Mouse (Mus musculus) layer of hippocampus, postnatal 14 days (tissue): ENCODE data around the gene Naa50. TPM values are rescaled to one million over a fixed set of nuclear protein-coding genes. Genes with fewer than 3 reads are reported as not detected.

ENCODE experiments used
- DNase-seq, 2 experiments: peaks; one replicate each; pipeline ENCODE4 v3.0.0; 2021 to 2022; ENCODE audit warnings: low spot score in 2 of 2, mixed read lengths in 1 of 2
- total RNA-seq, 2 experiments: library from RNA; stranded (reverse); gene quantifications; 2 replicates each; pipeline ENCODE4 v1.2.3; 2021

Naa50 gene
- total RNA-seq, 2 experiments from 2014 or later = 52.6 to 54.0 TPM

DNA sequence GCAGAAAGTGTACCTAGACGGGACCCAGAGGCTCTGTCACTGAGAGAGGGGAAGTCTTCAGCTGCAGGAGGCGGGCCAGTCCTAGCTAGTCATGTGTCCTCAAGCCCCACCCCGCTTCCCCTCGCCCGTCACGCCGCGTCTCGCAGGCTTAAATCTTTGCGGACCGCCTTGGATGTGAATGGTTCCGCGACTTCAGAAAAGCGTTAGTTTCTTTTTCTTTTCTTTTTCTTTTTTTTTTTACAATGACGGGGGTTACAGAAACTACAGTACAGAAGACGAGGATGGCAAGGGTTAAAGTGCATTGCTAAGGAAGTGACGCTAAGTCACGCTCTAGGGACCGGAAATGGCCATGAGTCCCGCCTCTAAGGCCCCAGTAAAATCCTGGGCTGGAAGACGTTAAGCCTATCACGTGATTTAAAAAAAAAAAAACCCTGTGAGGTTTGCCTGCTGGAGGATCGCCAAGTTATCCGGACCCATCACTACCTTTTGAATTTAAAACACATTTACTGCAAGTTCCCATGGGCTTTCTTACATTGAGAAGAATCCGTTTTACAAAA is 573 bp upstream of the Naa50 start:
- peak; percentile 91 to 96 for DNase-seq

DNA sequence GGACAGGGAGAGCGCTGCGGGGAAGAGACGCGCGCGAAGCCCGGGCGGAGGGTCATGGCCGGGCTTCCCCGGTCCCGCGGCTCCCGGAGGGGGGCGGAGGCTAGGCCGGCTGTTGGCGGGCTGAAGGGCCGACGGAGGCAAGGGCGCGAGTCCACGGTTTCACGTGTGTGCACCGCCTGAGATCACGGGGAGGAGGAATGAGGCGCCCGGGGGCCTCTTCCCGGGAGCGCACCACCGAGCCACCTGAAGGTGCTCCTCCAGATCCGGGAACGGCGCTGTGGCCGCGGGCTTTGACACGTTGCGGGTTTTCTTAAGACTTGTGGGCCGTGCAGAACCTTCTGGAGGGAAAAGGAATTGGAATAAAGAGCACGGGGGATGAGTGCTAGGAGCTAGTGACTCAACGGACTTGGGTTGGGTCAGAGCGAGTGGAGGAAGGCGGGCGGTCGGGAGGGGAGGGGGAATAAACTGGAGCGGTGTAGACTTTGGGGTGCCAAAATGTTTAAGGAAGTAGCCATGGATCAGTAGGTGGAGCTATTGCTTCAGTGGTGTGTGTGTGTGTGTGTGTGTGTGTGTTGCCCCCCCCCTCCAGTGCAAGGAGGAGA is 657 bp downstream of the Naa50 start:
- peak; percentile 62 to 77 for DNase-seq

DNA sequence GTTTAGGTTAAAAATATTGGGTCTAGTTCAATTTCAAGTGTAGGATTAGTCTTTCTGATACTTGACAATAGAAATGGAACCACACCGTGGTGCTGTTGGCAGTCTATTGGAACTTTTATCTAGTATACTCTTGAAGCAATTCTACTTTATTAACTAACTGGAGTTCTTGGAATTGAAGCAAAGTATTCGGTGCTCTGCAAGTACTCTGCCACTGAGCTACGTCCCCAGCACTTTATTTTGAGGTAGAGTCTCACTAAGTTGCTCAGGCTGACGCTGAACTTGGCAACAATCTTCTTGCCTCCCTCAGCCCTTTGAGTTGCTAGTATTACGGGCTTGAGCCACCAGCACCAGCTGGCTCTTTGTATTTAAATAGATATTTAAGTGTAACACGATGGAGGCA is 1.9 kb downstream of the Naa50 start:
- DNase-seq = no peak

DNA sequence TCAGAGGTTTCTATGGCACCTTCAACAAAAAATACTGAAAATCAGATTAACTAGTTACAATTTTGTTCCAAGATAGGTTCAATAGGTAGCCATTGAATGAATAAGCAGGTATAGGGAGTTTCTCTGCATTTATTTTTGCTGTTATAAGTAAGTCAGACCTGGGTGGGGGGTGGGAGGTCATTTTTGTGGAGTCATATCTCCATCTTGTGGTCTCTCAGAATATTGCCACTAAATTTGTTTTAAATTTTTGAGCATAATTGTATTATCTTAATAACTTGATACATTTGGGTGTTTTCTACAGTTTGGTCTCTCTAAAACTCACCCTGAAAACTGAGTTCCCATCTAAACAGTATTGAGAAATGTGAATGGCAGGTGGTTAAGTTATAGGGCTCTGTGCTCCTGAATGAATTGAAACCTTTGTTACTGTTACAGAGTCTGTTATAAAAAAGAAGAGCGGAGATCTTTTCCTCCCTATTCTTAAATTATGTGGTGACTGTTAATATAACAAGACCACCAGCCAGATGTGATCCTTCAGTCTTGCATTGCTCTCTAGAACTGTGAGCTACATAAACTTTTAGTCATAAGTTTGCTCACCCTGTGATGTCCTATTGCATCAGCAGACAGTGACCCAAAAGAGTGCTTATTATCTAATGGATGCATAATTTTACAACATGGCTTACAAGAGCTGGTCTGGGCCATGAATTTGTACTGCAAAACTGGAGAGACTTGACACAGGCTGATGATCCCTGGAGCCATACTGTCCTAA is 9.6 kb downstream of the Naa50 start:
- no peak for DNase-seq

DNA sequence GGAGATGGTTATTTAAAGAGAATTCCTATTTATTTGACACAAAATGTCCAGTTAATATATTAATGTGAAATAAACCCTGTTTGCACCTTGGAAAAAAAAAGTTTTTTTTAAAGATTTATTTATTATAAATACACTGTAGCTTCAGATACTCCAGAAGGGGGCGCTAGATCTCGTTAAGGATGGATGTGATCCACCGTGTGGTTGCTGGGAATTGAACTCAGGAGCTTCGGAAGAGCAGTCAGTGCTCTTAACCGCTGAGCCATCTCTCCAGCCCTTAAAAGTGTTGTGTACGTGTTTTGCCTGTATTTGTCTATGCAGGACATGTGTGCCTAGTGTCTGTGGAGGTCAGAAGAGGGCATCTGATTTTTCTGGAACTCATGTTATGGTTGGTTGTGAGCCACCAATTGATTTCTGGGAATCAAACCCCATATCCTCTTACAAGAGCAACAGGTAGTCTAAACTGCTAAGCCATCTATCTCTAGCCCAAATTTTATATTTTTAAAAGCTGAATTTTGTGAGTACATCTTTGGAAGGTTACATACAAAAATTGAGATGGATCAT is 14.9 kb downstream of the Naa50 start:
- no peak for DNase-seq

DNA sequence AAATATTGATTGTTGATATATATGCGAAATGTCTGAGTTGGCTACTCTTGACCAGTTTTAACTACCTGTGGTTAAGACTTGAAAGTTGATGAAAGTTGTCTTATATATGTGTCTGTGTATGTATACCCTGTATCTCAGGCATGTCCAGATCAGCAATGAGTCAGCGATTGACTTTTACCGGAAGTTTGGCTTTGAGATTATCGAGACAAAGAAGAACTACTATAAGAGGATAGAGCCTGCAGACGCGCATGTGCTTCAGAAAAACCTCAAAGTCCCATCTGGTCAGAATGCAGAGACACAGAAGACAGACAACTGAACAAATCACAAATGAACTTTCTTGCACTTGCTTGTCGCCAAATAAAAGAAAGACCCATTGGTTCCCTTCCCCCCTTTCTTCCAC is 19.7 kb downstream of the Naa50 start:
- no peak for DNase-seq

DNA sequence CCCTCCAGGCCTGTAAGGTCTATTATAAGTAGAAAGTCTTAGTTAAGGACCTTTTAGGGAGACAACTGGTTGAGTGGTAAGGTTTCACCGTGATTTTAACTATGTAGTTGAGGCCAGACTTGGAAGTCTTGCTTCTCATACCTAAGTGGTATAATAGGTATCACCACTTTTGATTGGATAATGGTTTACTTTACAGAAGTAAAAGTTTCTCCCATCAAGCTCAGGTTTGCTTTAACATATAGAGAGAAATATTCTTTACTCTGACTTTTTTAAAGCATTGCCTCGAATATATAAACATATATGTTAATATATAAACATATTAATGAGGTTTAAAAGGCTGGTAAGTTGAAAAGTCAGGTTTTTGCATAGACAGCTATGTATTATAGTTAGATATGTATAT is 24.2 kb downstream of the Naa50 start:
- no peak for DNase-seq

DNA sequence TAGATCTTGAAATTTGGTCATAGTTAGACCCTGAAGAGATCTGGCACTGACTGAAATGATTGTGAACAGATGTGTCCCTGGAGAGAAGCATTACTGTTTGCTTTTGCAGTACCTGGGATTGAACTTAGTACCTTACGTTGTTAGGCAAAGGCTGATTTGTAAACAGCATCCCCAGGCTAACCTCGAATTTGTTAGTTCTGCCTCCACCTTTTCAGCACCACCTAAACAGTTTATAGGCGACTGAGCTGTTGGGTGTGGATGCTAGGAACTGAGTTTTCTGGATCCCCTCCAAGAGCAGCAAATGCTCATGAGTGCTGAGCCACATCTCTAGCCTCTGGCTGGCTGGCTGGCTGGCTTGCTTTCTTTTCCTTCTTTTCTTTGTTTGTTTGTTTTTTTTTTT is 25.6 kb downstream of the Naa50 start:
- no peak for DNase-seq

DNA sequence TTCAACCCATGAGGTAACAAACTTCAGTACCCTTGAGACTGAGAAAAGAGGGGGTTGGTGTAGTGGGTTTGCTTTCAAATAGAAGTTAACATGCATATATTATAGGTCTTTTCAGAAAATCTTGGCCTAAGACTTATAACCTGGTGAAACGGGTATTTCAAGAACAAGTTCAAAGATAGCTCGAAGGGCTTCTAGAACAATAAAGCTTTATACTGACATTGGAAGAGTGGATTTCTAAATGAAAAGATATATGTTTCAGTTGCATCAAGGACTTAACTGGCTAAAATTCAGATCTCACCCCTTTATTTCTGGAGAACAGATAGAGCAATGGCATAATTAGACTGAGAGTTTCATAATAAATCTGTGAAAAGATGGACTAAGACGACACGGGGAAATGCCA is 29.4 kb downstream of the Naa50 start:
- no peak for DNase-seq

DNA sequence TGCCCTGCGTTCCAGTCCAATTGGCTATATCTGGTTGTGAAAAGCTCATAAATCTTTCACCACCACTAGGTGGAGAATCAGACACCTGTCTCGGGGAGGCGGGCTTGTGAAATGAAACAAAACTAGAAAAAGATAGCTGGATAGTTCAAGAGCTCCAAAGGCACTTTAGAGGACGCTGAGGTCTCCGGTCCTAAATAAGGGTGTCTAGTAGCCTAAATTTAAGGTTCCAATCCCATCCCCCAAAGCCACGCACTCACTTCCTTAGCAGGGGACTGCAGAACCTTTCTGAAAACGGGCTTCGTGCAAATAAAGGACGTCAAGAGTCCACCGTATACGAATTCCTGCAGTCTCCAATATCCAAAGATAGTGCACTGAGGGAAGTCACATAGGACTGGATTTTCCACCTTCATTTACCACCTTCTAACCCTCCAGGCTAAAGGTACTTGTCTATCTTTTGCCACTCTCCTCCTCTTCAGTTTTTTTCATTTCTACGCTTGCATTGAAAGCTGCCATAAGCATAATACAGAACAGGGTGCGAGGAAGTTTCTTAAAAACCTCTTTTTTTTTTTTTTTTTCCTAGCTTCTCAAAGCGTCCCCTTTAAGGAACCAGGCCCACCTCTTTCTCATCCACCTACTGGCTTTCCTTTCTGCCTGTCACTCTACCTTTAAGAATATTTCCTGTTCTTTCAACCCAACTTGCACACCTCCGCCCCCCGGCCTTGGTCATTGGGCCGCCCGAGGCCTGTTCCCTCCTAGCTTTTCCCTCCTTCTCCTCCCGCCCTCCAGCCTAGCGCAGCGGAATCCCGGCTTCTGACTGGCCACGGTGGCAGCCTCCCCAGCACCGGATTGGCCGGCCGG is 32.9 kb downstream of the Naa50 start:
- peak; percentile 97 to 99 for DNase-seq

DNA sequence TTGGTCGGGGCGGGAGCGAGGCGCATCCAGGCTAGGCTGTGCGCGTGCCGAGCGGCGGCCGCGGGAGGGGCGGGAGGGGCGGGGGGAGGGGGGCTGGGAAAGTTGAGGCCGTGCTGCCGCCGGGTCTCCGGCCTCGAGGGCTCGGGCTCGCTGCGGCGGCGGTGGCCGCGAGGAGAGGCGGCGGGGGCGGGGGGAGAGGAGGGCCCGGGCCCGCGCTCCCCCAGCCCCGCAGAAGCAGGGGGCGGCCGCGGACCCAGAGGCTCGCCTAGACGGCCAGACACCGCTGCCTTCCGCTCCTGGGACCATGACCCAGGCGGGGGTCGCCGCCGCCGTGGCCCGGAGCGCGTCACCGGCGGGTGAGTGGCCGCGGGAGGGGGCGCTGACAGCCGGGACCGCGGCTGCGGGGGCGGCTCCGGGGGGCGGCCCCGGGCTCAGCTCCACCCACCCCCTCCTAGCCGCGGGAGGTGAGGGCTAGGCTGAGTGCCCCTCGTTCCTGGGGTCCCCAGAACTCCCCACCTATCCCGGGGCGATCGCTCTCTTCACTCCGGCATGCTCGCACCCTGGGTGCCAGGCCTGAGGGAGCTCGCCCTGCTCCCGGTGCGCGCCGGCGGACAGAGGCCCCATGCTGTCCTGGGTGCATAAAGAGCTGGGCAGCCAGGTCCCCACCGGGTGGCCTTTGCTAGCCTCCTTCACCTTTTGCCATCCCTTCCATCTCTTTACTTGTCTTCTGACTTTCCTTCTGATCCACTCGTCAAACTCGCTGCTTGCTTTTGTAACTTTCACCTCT is 33.7 kb downstream of the Naa50 start, which contains the start of gene Usf3:
TSS of gene Usf3 (plus strand) at position 92 of the 787 bp plus-strand sequence.
- peak; percentile 41 to 51 for DNase-seq

DNA sequence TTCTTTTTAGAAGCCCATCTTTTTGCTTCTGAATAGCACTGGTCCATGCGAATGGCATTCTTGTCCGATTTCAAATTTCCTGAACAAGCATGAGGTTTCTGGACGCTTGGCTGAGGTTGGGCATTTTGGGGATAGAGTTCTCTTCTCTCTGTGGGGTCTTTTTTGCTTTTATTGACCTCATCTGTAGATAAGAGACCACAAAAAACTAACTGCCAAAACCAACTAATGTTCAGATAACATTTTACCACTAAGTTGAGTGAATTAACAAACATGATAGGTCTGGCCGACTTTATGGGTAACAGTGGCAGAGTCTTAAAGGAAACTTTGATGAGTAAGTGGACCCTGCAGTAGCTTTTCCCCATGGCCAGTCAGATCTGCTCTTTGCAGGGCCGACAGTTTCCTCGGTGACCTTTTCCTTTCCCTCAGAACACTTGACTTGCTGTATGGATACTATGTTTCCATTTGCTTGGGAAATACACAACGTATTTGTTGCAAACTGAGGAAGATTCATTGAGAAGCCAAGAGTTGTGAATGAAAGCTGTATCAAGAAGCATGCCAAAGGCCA is 34.4 kb downstream of the Naa50 start:
- DNase-seq = no peak

DNA sequence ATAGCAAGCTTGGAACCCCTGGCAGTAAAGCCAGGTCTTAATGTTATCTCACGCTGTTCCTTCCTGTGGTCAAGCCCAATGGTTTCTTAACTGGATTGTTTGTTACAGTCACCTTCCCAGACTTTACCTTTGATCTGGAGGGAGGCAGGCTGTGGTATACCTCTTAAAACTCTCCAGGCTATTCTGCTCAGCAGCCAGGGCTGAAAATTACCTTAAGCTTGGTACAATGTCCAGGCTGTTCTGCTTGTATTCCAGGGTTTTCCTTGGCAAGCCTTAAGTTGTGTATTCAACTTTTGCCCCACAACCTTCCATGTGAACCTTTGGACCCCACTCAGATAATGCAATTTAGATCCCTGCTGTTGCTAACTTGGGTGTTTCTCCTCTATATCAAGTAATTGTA is 35.4 kb downstream of the Naa50 start:
- no peak for DNase-seq

DNA sequence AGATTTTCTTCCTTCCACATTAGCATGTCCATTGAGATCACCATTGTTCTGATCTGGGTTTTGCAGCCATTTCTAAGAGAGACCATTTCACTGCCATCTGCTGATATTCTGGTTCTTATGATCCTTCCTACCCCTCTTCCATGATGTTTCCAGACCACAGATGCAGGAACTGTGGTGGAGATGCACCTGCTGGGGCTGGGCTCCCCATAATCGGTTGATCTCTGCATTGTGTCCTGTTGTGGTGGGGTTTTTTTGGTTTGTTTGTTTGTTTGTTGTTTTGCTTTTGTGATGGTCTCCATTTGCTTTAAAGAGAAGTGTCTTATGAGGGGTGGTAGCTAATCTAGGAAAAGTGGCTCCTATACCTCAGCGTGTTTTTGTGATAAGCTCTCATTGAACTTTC is 36.9 kb downstream of the Naa50 start:
- DNase-seq = no peak

DNA sequence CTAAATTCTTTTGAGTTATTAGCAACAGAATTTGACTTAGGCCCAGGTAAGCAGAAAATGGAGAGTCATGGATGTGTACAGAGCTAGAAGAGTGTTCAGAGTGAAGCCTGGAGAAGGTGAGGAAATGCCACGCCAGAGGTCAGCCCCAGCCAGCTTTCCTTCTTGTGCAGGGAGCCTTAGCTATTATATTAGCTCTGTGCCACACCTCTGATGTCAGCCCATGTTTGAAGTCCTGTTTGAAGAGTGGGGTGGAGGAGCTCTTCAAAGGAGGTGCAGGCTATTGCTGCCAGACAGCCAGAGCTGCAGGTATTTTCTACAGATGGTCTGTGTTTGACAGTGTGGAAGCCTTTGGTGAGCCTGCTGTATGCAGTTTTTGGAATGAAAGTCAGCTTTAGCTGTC is 38.9 kb downstream of the Naa50 start:
- no peak for DNase-seq

DNA sequence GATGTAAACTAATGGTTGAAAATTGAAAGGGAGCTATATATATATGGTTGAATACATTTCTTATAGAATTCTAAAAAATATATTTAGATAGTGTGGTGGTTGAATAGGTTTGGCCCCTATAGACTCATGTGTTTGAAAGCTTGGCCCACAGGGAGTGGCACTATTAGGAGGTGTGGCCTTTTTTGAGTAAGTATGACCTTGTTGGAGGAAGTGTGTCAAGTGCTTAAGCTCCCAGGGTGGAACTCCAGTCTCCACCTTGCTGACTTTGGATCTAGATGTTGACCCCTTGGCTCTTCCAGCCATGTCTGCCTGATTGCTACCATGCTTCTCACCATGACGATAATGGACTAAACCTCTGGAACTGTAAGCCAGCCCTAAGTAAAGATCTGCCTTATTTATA is 43.0 kb downstream of the Naa50 start:
- DNase-seq = no peak

DNA sequence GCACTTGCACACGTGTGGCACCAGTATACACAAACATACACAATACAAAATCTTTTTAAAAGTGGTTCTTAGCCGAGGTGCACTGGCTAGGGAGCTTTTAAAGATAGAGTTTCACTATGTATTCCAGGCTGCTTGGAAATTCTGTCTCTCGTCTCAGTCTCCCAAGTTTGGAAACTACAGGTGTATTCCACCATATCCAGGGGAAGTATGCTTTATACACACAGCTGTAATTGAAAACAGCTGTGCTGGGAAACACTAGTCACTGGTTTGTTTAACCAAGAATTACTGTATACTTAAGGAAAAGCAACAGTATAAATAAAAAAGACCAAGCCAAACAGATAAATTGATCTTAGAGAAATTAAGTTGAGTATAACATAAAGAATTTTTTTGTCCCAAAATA is 45.1 kb downstream of the Naa50 start:
- no peak for DNase-seq

DNA sequence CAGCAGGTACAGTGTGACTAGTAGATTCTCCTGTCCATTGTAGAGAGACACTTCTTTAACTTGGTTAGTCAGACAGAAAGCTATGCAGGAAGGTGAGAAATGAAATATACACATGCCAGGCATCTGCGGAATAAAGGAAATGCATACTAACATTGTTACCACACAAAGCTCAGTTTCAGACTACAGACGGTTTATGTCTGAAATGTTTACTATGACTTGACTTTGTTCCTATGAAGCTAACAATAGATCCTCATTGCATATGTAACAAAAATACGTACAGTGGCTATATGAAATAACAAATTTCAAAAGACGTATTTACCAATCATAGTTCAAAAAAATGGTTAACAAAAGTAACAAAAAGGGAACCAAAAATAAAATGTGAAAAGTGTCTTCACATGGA is 47.5 kb downstream of the Naa50 start:
- no peak for DNase-seq

DNA sequence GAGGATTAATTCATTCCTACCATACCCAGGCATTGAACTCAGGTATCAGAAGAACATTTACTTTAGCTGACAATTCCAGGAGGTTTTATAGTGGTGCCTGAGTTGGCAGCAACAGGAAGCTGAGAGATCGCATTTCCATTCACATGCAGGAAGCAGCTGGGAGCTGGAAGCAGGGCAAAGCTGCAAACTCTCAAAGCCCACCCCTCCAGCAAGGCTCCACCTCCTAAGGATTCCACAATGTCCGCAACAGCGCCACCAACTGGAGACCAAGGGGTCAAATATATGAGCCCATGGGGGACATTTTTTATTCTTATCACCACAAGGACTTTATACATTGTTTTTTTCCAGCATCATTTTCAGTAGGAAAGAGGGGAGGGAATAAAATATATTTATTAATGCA is 49.1 kb downstream of the Naa50 start:
- no peak for DNase-seq

DNA sequence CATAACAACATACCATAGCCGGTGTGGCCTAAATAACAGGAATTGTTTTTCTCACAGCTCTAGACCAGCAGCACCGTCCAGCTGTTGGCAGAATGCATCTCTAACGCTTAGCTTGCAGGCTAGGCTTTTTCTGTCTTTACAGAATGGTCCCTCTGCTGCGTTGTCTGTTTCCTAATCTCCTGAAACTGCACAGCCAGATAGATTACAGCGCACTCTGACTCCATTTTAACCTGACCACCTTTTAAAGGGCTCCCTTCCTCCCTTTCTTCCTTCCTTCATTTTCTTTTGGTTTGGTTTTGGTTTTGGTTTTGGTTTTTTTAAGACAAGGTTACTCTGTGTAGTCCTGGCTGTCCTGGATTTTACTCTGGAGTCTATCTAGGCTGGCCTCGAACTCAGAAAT is 50.4 kb downstream of the Naa50 start:
- DNase-seq = no peak
